Mouse (Mus musculus): ENCODE measurements at regions not wholly inside any gene's neighbourhood (a gene's known extent, or its start where the extent isn't known, plus 50 kb on each side); places are given as distances from the start of the nearest gene placed in this dataset.

DNA sequence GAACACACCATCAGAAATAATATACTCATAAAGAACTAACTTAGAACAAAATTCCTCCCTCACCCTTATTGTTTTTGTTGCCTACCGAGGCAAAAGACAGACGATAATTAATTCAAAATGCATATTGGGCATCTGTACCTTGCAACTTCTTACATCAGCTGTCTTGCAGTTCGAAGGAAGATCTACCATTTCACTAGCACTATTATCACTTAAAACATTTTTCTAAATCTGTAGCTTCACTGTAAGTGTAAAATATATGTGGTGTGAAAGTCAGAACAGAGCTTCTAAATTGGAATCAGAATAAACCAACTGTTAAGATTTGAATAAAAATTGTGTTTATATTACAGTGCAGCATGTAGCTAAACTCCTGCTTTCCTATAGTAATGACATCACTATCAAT is 562.4 kb upstream of the Atp10a start:
- no peak overlapping the region for H3K9ac ChIP-seq (replicated peaks)
- WGBS: 71% methylated on average over 3 of the region's 3 CpGs
- no peaks in the 10 kb centered on the region for H3K4me1 ChIP-seq
- no peak overlapping the region for H3K27ac ChIP-seq (replicated peaks)
- H3K4me3 ChIP-seq: no peak overlapping the region
- H3K27me3 ChIP-seq: no peaks in the 10 kb centered on the region
- H3K4me2 ChIP-seq (replicated peaks): no peak overlapping the region
- no peaks in the 10 kb centered on the region for H3K9me3 ChIP-seq
- no peak for ATAC-seq (replicated peaks)
- no peaks in the 10 kb centered on the region for H3K36me3 ChIP-seq

DNA sequence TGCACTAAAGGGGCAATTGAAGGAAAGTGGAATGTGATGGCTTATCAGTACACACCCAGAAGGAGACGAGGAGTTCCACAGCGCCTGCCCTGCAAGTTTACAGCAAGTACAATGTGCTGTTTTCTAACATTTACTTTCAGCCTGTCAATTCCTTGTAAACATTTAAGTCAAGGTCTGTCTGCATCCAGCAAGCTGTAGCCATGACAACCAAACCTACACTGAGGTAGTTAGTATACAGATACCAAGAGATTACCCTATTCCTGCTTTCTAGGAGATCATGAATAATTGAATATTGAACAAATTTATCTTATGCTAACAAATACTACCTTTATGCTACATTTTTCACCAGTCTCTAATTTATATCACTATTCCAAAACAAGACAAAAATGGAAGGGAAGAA is 569.0 kb upstream of the Gabra5 start:
- Histone ChIP-seq H3K27ac (replicated peaks) (no peak overlapping the region), H3K27me3 (no peaks in the 10 kb centered on the region), H3K4me1 (no peaks in the 10 kb centered on the region), H3K4me2 (replicated peaks) (no peak overlapping the region), H3K36me3 (no peaks in the 10 kb centered on the region), H3K9ac (replicated peaks) (no peak overlapping the region), H3K4me3 (no peak overlapping the region), H3K9me3 (no peaks in the 10 kb centered on the region)
- WGBS: 50% methylated on average over 2 of the region's 2 CpGs
- no peak for ATAC-seq (replicated peaks)

GRCm38 (mm10) chr7:58032975-58033374 is 523.1 kb upstream of the Gabra5 start:
- no peaks in the 10 kb centered on the region for H3K27me3 ChIP-seq
- no peak overlapping the region for H3K27ac ChIP-seq (replicated peaks)
- no peak overlapping the region for H3K4me2 ChIP-seq (replicated peaks)
- no peak for ATAC-seq (replicated peaks)
- no peaks in the 10 kb centered on the region for H3K36me3 ChIP-seq
- WGBS: 72% methylated on average over 1 of the region's 1 CpGs
- no peak overlapping the region for H3K9ac ChIP-seq (replicated peaks)
- H3K4me1 ChIP-seq: no peaks in the 10 kb centered on the region
- H3K4me3 ChIP-seq: no peak overlapping the region
- no peaks in the 10 kb centered on the region for H3K9me3 ChIP-seq

DNA sequence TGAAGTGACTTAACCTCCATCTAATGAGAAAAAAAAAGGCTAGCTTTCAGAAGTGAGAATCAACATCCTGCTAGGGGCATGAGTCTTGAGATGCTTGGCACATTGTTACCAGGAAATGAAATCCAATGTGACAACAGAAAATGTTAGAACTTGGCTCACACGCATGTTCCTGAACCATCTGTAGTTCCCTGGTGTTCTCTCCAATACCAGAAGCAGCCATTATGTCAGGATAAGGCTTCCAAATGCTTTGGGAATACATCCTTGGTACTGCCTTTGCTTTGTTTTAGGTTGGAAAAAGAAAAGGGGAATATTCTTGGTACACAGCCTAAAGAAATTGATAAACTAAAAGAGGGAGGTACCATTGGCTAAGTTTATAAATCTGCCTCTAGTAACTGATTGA is 522.3 kb upstream of the Gabra5 start:
- no peaks in the 10 kb centered on the region for H3K36me3 ChIP-seq
- H3K27me3 ChIP-seq: no peaks in the 10 kb centered on the region
- H3K9ac ChIP-seq (replicated peaks): no peak overlapping the region
- no peak overlapping the region for H3K27ac ChIP-seq (replicated peaks)
- peak; percentile 67 for ATAC-seq (replicated peaks)
- H3K4me1 ChIP-seq: no peaks in the 10 kb centered on the region
- no peak overlapping the region for H3K4me2 ChIP-seq (replicated peaks)
- H3K4me3 ChIP-seq: no peak overlapping the region
- H3K9me3 ChIP-seq: no peaks in the 10 kb centered on the region
- 88% methylated on average over 1 of the region's 1 CpGs for WGBS

DNA sequence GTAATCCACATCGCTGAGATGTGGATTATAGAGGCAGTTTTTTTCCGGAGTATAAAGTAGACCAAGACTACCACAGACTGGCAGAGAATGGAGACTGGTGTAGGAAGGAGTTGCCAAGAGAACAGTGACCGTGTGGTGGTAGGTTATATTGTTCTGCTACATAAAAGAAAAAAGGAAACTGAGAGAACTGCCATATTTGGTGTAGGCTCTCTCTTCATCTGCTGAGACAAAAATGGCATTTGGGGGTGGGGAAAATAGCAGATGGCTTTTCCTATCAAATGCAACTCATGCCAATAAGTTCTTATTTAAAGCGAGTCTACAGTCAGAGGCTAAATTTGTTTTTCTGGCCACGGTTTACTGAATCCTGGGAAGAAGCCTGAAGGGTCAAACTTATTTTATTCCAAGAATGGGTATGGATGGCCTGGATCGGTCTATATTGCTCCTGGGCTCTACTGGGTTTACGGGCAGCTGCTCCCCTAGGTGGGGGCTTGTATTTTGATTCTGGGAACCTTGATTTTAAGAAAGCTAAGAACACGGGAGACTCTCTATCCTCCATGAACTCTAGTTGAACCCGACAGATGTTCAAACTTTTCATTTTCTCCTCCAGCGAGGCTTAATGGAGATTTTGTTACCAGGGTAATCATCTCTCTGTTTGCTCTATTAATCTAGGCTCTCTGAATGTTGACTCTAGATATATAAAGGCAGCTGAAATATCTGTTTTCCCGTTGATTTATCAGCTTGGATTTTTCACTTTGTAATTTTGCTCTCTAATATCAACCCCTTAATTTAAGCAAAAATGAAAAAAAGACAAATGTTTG is 482.8 kb upstream of the Gabra5 start:
- no peak; the same call in 1 of the 2 replicates for ATAC-seq (replicated peaks)

GRCm38 (mm10) chr7:57983192-57983591 is 473.3 kb upstream of the Gabra5 start:
- no peak overlapping the region for H3K9ac ChIP-seq (replicated peaks)
- H3K9me3 ChIP-seq: no peaks in the 10 kb centered on the region
- H3K27me3 ChIP-seq: no peaks in the 10 kb centered on the region
- no peaks in the 10 kb centered on the region for H3K4me1 ChIP-seq
- no peaks in the 10 kb centered on the region for H3K36me3 ChIP-seq
- H3K27ac ChIP-seq (replicated peaks): no peak overlapping the region
- H3K4me2 ChIP-seq (replicated peaks): no peak overlapping the region
- no peak overlapping the region for H3K4me3 ChIP-seq
- ATAC-seq (replicated peaks): no peak

More for the DNA sequence above, 482.8 kb upstream of the Gabra5 start:
- H3K9ac ChIP-seq (replicated peaks): no peak overlapping the region
- H3K27ac ChIP-seq (replicated peaks): no peak overlapping the region
- no peak overlapping the region for H3K4me2 ChIP-seq (replicated peaks)
- H3K4me1 ChIP-seq: no peaks in the 10 kb centered on the region
- 76% methylated on average over 11 of the region's 11 CpGs for WGBS
- no peaks in the 10 kb centered on the region for H3K27me3 ChIP-seq
- H3K36me3 ChIP-seq: no peaks in the 10 kb centered on the region
- no peaks in the 10 kb centered on the region for H3K9me3 ChIP-seq
- no peak overlapping the region for H3K4me3 ChIP-seq

DNA sequence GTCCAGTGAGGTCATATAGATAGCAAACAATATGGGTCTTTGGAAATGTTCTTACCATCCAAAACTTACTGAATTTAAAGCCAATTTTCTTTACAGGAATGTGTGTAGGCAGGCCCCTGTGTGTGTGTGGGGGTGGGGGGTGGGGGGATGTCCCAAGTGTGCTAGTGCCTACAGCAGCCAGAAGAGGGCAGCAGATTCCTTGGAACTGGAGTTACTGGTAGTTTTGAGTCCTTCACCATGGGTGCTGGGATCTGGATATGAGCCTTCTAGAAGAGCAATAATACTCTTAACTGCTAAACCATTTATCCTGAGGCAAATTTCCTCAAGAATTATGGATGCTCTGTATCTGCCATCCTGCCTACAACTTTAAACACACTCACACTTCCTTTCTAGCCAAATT is 456.4 kb upstream of the Gabra5 start:
- Histone ChIP-seq H3K27ac (replicated peaks) (no peak overlapping the region), H3K36me3 (no peaks in the 10 kb centered on the region), H3K9me3 (no peaks in the 10 kb centered on the region), H3K27me3 (no peaks in the 10 kb centered on the region), H3K4me2 (replicated peaks) (no peak overlapping the region), H3K4me1 (no peaks in the 10 kb centered on the region), H3K4me3 (no peak overlapping the region), H3K9ac (replicated peaks) (no peak overlapping the region)
- ATAC-seq (replicated peaks): no peak

GRCm38 (mm10) chr7:57958871-57959270 is 449.0 kb upstream of the Gabra5 start:
- no peaks in the 10 kb centered on the region for H3K9me3 ChIP-seq

More at GRCm38 (mm10) chr7:57958871-57959270, 449.0 kb upstream of the Gabra5 start:
- Histone ChIP-seq H3K4me1 (no peaks in the 10 kb centered on the region), H3K4me2 (replicated peaks) (no peak overlapping the region), H3K27ac (replicated peaks) (no peak overlapping the region), H3K27me3 (no peaks in the 10 kb centered on the region), H3K4me3 (no peak overlapping the region), H3K36me3 (no peaks in the 10 kb centered on the region), H3K9ac (replicated peaks) (no peak overlapping the region)
- ATAC-seq (replicated peaks): no peak
